Mouse (Mus musculus): ENCODE measurements around the gene Gm21996.
"Not testable (repeated sequence)": the region's sequence is repeated elsewhere in the genome, so short reads cannot be mapped to it uniquely, and the experiment has no call there.

Gene Gm21996

GRCm38 (mm10) chrY:89745432-89745831, at the start of gene Gm21996:
Gene Gm21996 (minus strand): TSS chrY:89745532.
- not testable (repeated sequence) for DNase-seq
